Mouse (Mus musculus) kidney, embryonic 14.5 days (tissue): ENCODE measurements around the gene Igbp1. TPM values are rescaled to one million over a fixed set of nuclear protein-coding genes. Genes with fewer than 3 reads are reported as not detected.

Experiments
- ATAC-seq: fragments of 200-750 bp; cut with Nextera tagmentation; 2 replicates; pipeline ENCODE4 v1.8.0; 2017; ENCODE audit warnings: moderate number of reproducible peaks, mild to moderate bottlenecking, moderate TSS enrichment, moderate library complexity; ENCODE audit not compliant: low FRiP score, low TSS enrichment
- H3K27ac ChIP-seq: fragments of 300-500 bp; sonication (generic); 2 replicates; pipeline ENCODE4 v1.5.1; 2014; ENCODE audit warnings: low read depth, mild to moderate bottlenecking, low read length, moderate library complexity, mixed read lengths
- H3K27me3 ChIP-seq: fragments of 300-500 bp; sonication (generic); 2 replicates; pipeline ENCODE4 v1.6.1; 2014; ENCODE audit warnings: mild to moderate bottlenecking, low read length; ENCODE audit not compliant: control insufficient read depth, insufficient read depth
- H3K36me3 ChIP-seq: fragments of 300-500 bp; sonication (generic); 2 replicates; pipeline ENCODE4 v1.6.1; 2014; ENCODE audit warnings: low read length, mixed read lengths; ENCODE audit not compliant: control insufficient read depth, insufficient read depth
- H3K4me1 ChIP-seq: fragments of 300-500 bp; sonication (generic); 2 replicates; pipeline ENCODE4 v1.6.1; 2014; ENCODE audit warnings: low read length, mixed read lengths; ENCODE audit not compliant: control insufficient read depth, insufficient read depth
- H3K4me2 ChIP-seq: fragments of 300-500 bp; sonication (generic); replicated peaks from 2 replicates; pipeline ENCODE4 v1.6.1; 2014; ENCODE audit warnings: low read depth, mild to moderate bottlenecking, low read length
- H3K4me3 ChIP-seq: fragments of 300-500 bp; sonication (generic); 2 replicates; pipeline ENCODE4 v1.5.1; 2014; ENCODE audit warnings: mild to moderate bottlenecking, low read length
- H3K9ac ChIP-seq: fragments of 300-500 bp; sonication (generic); 2 replicates; pipeline ENCODE4 v1.6.1; 2014; ENCODE audit warnings: low read depth, mild to moderate bottlenecking, low read length, moderate library complexity
- H3K9me3 ChIP-seq: fragments of 300-500 bp; sonication (generic); 2 replicates; pipeline ENCODE4 v1.6.1; 2016; ENCODE audit warnings: low read length; ENCODE audit not compliant: control insufficient read depth
- WGBS: fragments of 180-500 bp; shearing (Covaris S2); extraction: QIAGEN DNeasy Blood & Tissue Kit; methylation state at CpG from one replicate; pipeline ENCODE4 v1.1.7; 2014; 5-methylcytosine and 5-hydroxymethylcytosine counted together
- polyA plus RNA-seq: library from polyadenylated mRNA; unstranded; fragments of >200 nt; fragmentation: Nextera tagmentation; extraction: Ambion mirVana; gene quantifications from 2 replicates; pipeline ENCODE4 v1.2.1, GENCODE M21; 2014

The Igbp1 gene
- polyA plus RNA-seq, 1 experiment from 2014 or later: 53.7 TPM

- H3K9ac ChIP-seq: no peak overlapping the region
- WGBS: 91% methylated on average over 4 of the region's 4 CpGs
- no peaks in the 10 kb centered on the region; the same call in 1 of the 2 replicates for H3K36me3 ChIP-seq
- no peak overlapping the region for H3K27ac ChIP-seq
- no peaks in the 10 kb centered on the region for H3K9me3 ChIP-seq
- no peak overlapping the region for H3K4me3 ChIP-seq
- no peaks in the 10 kb centered on the region for H3K4me1 ChIP-seq
- no peak for ATAC-seq
- H3K4me2 ChIP-seq: no peak overlapping the region
- no peaks in the 10 kb centered on the region for H3K27me3 ChIP-seq
Observed at GRCm38 (mm10) chrX:100508164-100508563, 14.1 kb downstream of the Igbp1 start.

- Histone ChIP-seq H3K36me3 (no peaks in the 10 kb centered on the region; the same call in 1 of the 2 replicates), H3K9me3 (no peaks in the 10 kb centered on the region), H3K9ac (no peak overlapping the region), H3K27me3 (no peaks in the 10 kb centered on the region), H3K4me1 (no peaks in the 10 kb centered on the region), H3K27ac (no peak overlapping the region), H3K4me3 (no peak overlapping the region), H3K4me2 (no peak overlapping the region)
- no peak for ATAC-seq
- 94% methylated on average over 3 of the region's 3 CpGs for WGBS
Observed at GRCm38 (mm10) chrX:100509921-100510320, 15.8 kb downstream of the Igbp1 start.

- Histone ChIP-seq H3K4me2 (no peak overlapping the region), H3K9ac (no peak overlapping the region), H3K36me3 (peaks cover 3% of the 10 kb centered on the region; the same call in 1 of the 2 replicates), H3K9me3 (no peaks in the 10 kb centered on the region), H3K27ac (no peak overlapping the region), H3K4me1 (no peaks in the 10 kb centered on the region), H3K4me3 (no peak overlapping the region), H3K27me3 (no peaks in the 10 kb centered on the region)
- WGBS: 86% methylated on average over 3 of the region's 3 CpGs
- ATAC-seq: no peak
Observed at GRCm38 (mm10) chrX:100516683-100517082, 22.6 kb downstream of the Igbp1 start.

- no peaks in the 10 kb centered on the region for H3K27me3 ChIP-seq
- no peak overlapping the region for H3K4me2 ChIP-seq
- peaks cover 3% of the 10 kb centered on the region; the same call in 1 of the 2 replicates for H3K36me3 ChIP-seq
- no peaks in the 10 kb centered on the region for H3K9me3 ChIP-seq
- no peak overlapping the region for H3K4me3 ChIP-seq
- WGBS: 90% methylated on average over 6 of the region's 6 CpGs
- no peak for ATAC-seq
- H3K27ac ChIP-seq: no peak overlapping the region
- no peak overlapping the region for H3K9ac ChIP-seq
- no peaks in the 10 kb centered on the region for H3K4me1 ChIP-seq
Observed at GRCm38 (mm10) chrX:100517626-100518025, 23.5 kb downstream of the Igbp1 start.

GRCm38 (mm10) chrX:100518532-100518931 lies 24.4 kb downstream of the Igbp1 start:
- 87% methylated on average over 2 of the region's 2 CpGs for WGBS
- H3K27me3 ChIP-seq: no peaks in the 10 kb centered on the region
- ATAC-seq: no peak

GRCm38 (mm10) chrX:100524471-100524870 lies 30.4 kb downstream of the Igbp1 start, which contains the start of gene Dgat2l6:
Dgat2l6 (plus strand) TSS chrX:100524838.
- no peak within 1 kb of the TSS for H3K4me2 ChIP-seq
- 88% methylated on average over 4 of the region's 4 CpGs for WGBS
- H3K9ac ChIP-seq: no peak within 1 kb of the TSS
- H3K4me1 ChIP-seq: no peaks in the 10 kb centered on the region
- H3K9me3 ChIP-seq: no peaks in the 10 kb centered on the region
- no peak for ATAC-seq
- H3K36me3 ChIP-seq: no peaks in the 10 kb centered on the region
- H3K4me3 ChIP-seq: no peak within 1 kb of the TSS
- H3K27ac ChIP-seq: no peak within 1 kb of the TSS
- H3K27me3 ChIP-seq: 0 out of 2 replicates have a peak, but pooled peaks cover 3% of the 10 kb centered on the region

More at GRCm38 (mm10) chrX:100518532-100518931, 24.4 kb downstream of the Igbp1 start:
- H3K36me3 ChIP-seq: peaks cover 3% of the 10 kb centered on the region; the same call in 1 of the 2 replicates
- H3K9ac ChIP-seq: no peak overlapping the region
- H3K4me1 ChIP-seq: no peaks in the 10 kb centered on the region
- H3K4me2 ChIP-seq: no peak overlapping the region
- no peaks in the 10 kb centered on the region for H3K9me3 ChIP-seq
- no peak overlapping the region for H3K27ac ChIP-seq
- H3K4me3 ChIP-seq: no peak overlapping the region

GRCm38 (mm10) chrX:100556026-100556425 lies 61.9 kb downstream of the Igbp1 start:
- Histone ChIP-seq H3K4me2 (no peak overlapping the region), H3K9me3 (no peaks in the 10 kb centered on the region), H3K36me3 (no peaks in the 10 kb centered on the region), H3K9ac (no peak overlapping the region), H3K4me3 (no peak overlapping the region), H3K27me3 (no peaks in the 10 kb centered on the region), H3K27ac (no peak overlapping the region), H3K4me1 (no peaks in the 10 kb centered on the region)
- WGBS: 69% methylated on average over 3 of the region's 3 CpGs
- ATAC-seq: no peak

GRCm38 (mm10) chrX:100565696-100566095 lies 71.6 kb downstream of the Igbp1 start:
- WGBS: 84% methylated on average over 3 of the region's 3 CpGs
- Histone ChIP-seq H3K4me3 (no peak overlapping the region), H3K36me3 (no peaks in the 10 kb centered on the region), H3K9ac (no peak overlapping the region), H3K27me3 (peaks cover 3% of the 10 kb centered on the region; the same call in 1 of the 2 replicates), H3K4me2 (no peak overlapping the region), H3K27ac (no peak overlapping the region), H3K4me1 (no peaks in the 10 kb centered on the region), H3K9me3 (no peaks in the 10 kb centered on the region)
- ATAC-seq: no peak
